Mouse (Mus musculus) liver, adult 2 months (tissue): Measurements from ENCODE around the gene Atp4b.

Experiments used
- CTCF ChIP-seq: fragments of 200-500 bp; IDR thresholded peaks from 2 replicates; pipeline ENCODE4 v1.5.1; 2011; ENCODE audit warnings: low read depth, low read length, control low read depth
- POLR2A ChIP-seq: fragments of 200-500 bp; IDR thresholded peaks from 2 replicates; pipeline ENCODE4 v1.6.1; 2011; ENCODE audit warnings: low read length, control low read depth; ENCODE audit not compliant: insufficient read depth; ENCODE audit errors: extremely low read depth

DNA sequence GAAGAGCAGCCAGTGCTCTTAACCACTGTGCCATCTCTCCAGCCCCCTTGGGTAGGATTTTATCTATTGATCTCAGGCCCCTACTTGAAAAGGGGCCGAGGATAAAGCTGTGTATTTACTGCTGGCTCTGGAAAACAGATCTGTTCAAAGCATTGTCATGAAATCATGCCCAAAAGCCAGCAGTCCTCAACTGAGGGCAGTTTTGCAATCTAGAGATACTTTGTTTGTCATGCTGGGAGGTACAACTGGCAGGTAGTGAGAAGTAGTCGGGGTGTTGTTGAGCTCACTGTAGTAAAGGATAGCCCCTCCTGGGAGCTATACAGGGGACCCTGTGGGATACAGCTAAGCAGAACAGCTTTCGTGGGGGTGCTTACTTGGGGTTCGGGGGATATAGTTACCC, 42.7 kb downstream of the Atp4b start:
- TF ChIP-seq CTCF (no peak), POLR2A (no peak)
